Mouse (Mus musculus): ENCODE data around the gene Igsf23. TPM values are rescaled to one million over a fixed set of nuclear protein-coding genes. Genes with fewer than 3 reads are reported as not detected.

Igsf23 gene
- total RNA-seq, 2 experiments from 2014 or later, result 1.3 to 1.6 TPM

DNA sequence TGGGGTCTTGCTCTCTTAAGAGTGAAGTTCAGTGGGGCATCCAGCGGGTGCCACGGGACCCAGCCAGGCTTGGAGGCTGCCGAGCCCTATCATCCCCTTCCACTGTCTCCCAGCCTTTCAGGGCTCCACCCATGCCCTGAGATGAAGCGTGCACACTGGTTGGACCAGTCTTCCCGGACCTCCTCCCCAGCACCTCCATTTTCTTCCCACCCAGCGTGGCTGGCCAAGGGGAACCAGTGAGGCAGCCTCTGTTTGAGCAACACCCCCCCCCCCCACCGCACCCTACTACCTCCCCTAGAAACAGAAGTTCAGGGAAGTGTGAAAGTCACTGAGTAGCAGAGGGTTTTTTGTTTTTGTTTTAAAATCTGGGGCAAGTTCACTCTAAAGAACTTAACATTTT lies 62.7 kb downstream of the Igsf23 start, which contains the start of gene Ceacam19:
Ceacam19 (minus strand) TSS at position 117 of the 400 bp plus-strand sequence.
- DNase-seq, result no peak
- intact Hi-C loops (cut with DNase I), result no loop called here

Other genes starting within 250 kb of the Igsf23 start
- 100 to 1,000 TPM; 107 to 120 TPM for gene Tomm40, start 235.3 kb downstream of the Igsf23 start, total RNA-seq (2021)
- 10 to 100 TPM; 37.2 to 39.7 TPM for gene Nectin2, start 200.3 kb downstream of the Igsf23 start, total RNA-seq (2021)
- 100 to 1,000 TPM; 225 to 236 TPM for gene Bcam, start 179.7 kb downstream of the Igsf23 start, total RNA-seq (2021)
- not detected for gene Cblc, start 153.9 kb downstream of the Igsf23 start, total RNA-seq (2021)
- gene Bcl3, start 128.0 kb downstream of the Igsf23 start, total RNA-seq (2021), result 1 to 10 TPM; 3.9 to 4.5 TPM
- not detected for gene Gm19345, start 98.8 kb downstream of the Igsf23 start, total RNA-seq (2021)
- gene Ceacam16, start 89.5 kb downstream of the Igsf23 start, total RNA-seq (2021), result 1 to 10 TPM in 1 of 2 experiments, under 1 TPM in 1; 0.34 to 1.2 TPM
- not detected for gene Ceacam19, start 62.8 kb downstream of the Igsf23 start, total RNA-seq (2021)
- gene Pvr, start 29.6 kb downstream of the Igsf23 start, total RNA-seq (2021), result 10 to 100 TPM; 20.0 to 25.6 TPM
- not detected for gene Ceacam20, start 14.7 kb upstream of the Igsf23 start, total RNA-seq (2021)
- not detected for gene Nlrp9b, start 40.7 kb upstream of the Igsf23 start, total RNA-seq (2021)
- not detected for gene Vmn1r91, start 148.9 kb upstream of the Igsf23 start, total RNA-seq (2021)
- not detected for gene Gm16442, start 171.8 kb upstream of the Igsf23 start, total RNA-seq (2021)
- gene Vmn1r93, start 188.3 kb upstream of the Igsf23 start, total RNA-seq (2021), result not detected
- not detected for gene Vmn1r94, start 217.6 kb upstream of the Igsf23 start, total RNA-seq (2021)
- gene Vmn1r95, start 243.0 kb upstream of the Igsf23 start, total RNA-seq (2021), result not detected